Mouse (Mus musculus) thymus, adult 2 months (tissue): ENCODE data around the gene Nid1. TPM values are rescaled to one million over a fixed set of nuclear protein-coding genes. Genes with fewer than 3 reads are reported as not detected.
"Not testable (repeated sequence)": the region's sequence is repeated elsewhere in the genome, so short reads cannot be mapped to it uniquely, and the experiment has no call there.

Source experiments
- DNase-seq: peaks from one replicate; pipeline ENCODE4 v3.0.0; 2021
- H3K27ac ChIP-seq: fragments of 200-500 bp; 2 replicates; pipeline ENCODE4 v1.5.1; 2012; ENCODE audit warnings: low read length, control low read depth; ENCODE audit not compliant: control insufficient read depth, insufficient read depth
- H3K27me3 ChIP-seq: fragments of 200-500 bp; 2 replicates; pipeline ENCODE4 v1.6.1; 2012; ENCODE audit warnings: mild to moderate bottlenecking, low read length, moderate library complexity, mixed read lengths; ENCODE audit not compliant: control insufficient read depth, insufficient read depth
- H3K36me3 ChIP-seq: fragments of 200-500 bp; 2 replicates; pipeline ENCODE4 v1.6.1; 2012; ENCODE audit warnings: mild to moderate bottlenecking, low read length, moderate library complexity; ENCODE audit not compliant: control insufficient read depth, insufficient read depth
- H3K4me1 ChIP-seq: fragments of 200-500 bp; replicated peaks from 2 replicates; pipeline ENCODE4 v1.6.1; 2012; ENCODE audit warnings: low read length; ENCODE audit not compliant: control insufficient read depth, insufficient read depth
- H3K4me3 ChIP-seq: fragments of 200-500 bp; 2 replicates; pipeline ENCODE4 v1.5.1; 2012; ENCODE audit warnings: mild to moderate bottlenecking, low read length, control low read depth, moderate library complexity; ENCODE audit not compliant: control insufficient read depth, insufficient read depth
- CTCF ChIP-seq: fragments of 200-500 bp; IDR thresholded peaks from 2 replicates; pipeline ENCODE4 v1.5.1; 2012; ENCODE audit warnings: mild to moderate bottlenecking, control low read depth, low read length, moderate library complexity, borderline replicate concordance; ENCODE audit not compliant: control insufficient read depth, poor library complexity, insufficient read depth; ENCODE audit errors: extremely low read depth
- POLR2A ChIP-seq: fragments of 200-500 bp; IDR thresholded peaks from 2 replicates; pipeline ENCODE4 v1.6.1; 2012; ENCODE audit warnings: mild to moderate bottlenecking, low read length, control low read depth, moderate library complexity; ENCODE audit not compliant: control insufficient read depth, poor library complexity, insufficient read depth; ENCODE audit errors: extremely low read depth
- WGBS: fragments of 180-500 bp; shearing (Covaris S2); methylation state at CpG from one replicate; pipeline ENCODE4 v1.1.7; 2018; 5-methylcytosine and 5-hydroxymethylcytosine counted together
- polyA plus RNA-seq: library from polyadenylated mRNA; depleted of rRNA; stranded (reverse); fragments of >200 nt; gene quantifications from 2 replicates; pipeline ENCODE4 v1.2.3, GENCODE M21; 2012

Nid1 gene
- polyA plus RNA-seq, 1 experiment = 19.0 TPM

- Histone ChIP-seq H3K27ac (no peak overlapping the region), H3K4me1 (no peaks in the 10 kb centered on the region), H3K36me3 (no peaks in the 10 kb centered on the region), H3K4me3 (no peak overlapping the region), H3K27me3 (no peaks in the 10 kb centered on the region)
- WGBS = 95% methylated on average over 3 of the region's 3 CpGs
- DNase-seq = no peak
- TF ChIP-seq POLR2A (no peak), CTCF (no peak)
Measured at GRCm38 (mm10) chr13:13463949-13464348, 26.6 kb downstream of the Nid1 start.

GRCm38 (mm10) chr13:13467249-13467648 is 29.9 kb downstream of the Nid1 start:
- H3K36me3 ChIP-seq, H3K4me1 ChIP-seq, DNase-seq, H3K27ac ChIP-seq, H3K4me3 ChIP-seq, H3K27me3 ChIP-seq: not testable (repeated sequence)

- no peaks in the 10 kb centered on the region for H3K27me3 ChIP-seq
- no peaks in the 10 kb centered on the region for H3K4me1 ChIP-seq
- H3K36me3 ChIP-seq = no peaks in the 10 kb centered on the region
- H3K4me3 ChIP-seq = no peak overlapping the region
- no peak for DNase-seq
- TF ChIP-seq CTCF (no peak), POLR2A (no peak)
- no peak overlapping the region for H3K27ac ChIP-seq
- WGBS = 79% methylated on average over 4 of the region's 4 CpGs
Measured at GRCm38 (mm10) chr13:13468513-13468912, 31.2 kb downstream of the Nid1 start.

- no peak for DNase-seq
- no peak overlapping the region for H3K27ac ChIP-seq
- H3K27me3 ChIP-seq = no peaks in the 10 kb centered on the region
- H3K4me1 ChIP-seq = no peaks in the 10 kb centered on the region
- no peaks in the 10 kb centered on the region for H3K36me3 ChIP-seq
- 83% methylated on average over 3 of the region's 3 CpGs for WGBS
- TF ChIP-seq CTCF = no peak
- no peak for TF ChIP-seq POLR2A
- H3K4me3 ChIP-seq = no peak overlapping the region
Measured at GRCm38 (mm10) chr13:13471334-13471757, 34.0 kb downstream of the Nid1 start.

- 91% methylated on average over 3 of the region's 3 CpGs for WGBS
- not testable (repeated sequence) for H3K27me3 ChIP-seq, H3K4me1 ChIP-seq, H3K27ac ChIP-seq, H3K36me3 ChIP-seq, H3K4me3 ChIP-seq, DNase-seq
Measured at GRCm38 (mm10) chr13:13474464-13474863, 37.1 kb downstream of the Nid1 start.

- TF ChIP-seq POLR2A = no peak
- TF ChIP-seq CTCF = no peak
- H3K27ac ChIP-seq = no peak overlapping the region
- H3K36me3 ChIP-seq = no peaks in the 10 kb centered on the region
- H3K4me1 ChIP-seq = no peaks in the 10 kb centered on the region
- H3K4me3 ChIP-seq = no peak overlapping the region
- DNase-seq = no peak
- H3K27me3 ChIP-seq = no peaks in the 10 kb centered on the region
- WGBS = 77% methylated on average over 2 of the region's 2 CpGs
Measured at GRCm38 (mm10) chr13:13474991-13475390, 37.6 kb downstream of the Nid1 start.

GRCm38 (mm10) chr13:13476568-13476967 is 39.2 kb downstream of the Nid1 start:
- H3K27me3 ChIP-seq = no peaks in the 10 kb centered on the region
- 92% methylated on average over 2 of the region's 2 CpGs for WGBS
- no peak for TF ChIP-seq CTCF
- no peak overlapping the region for H3K4me3 ChIP-seq
- H3K27ac ChIP-seq = no peak overlapping the region
- DNase-seq = no peak
- no peaks in the 10 kb centered on the region for H3K36me3 ChIP-seq
- no peaks in the 10 kb centered on the region for H3K4me1 ChIP-seq
